Mouse (Mus musculus): Measurements from ENCODE around the gene Gm867.

Gene Gm867

GRCm38 (mm10) chr10:75940520-75940919, at the start of gene Gm867:
TSS of gene Gm867 (minus strand) at chr10:75940672.
- peak in 1 of 2 experiments; percentile 21 for DNase-seq (ENCODE audit: inconsistent age in 2 of 2, low spot score in 1 of 2)

DNA sequence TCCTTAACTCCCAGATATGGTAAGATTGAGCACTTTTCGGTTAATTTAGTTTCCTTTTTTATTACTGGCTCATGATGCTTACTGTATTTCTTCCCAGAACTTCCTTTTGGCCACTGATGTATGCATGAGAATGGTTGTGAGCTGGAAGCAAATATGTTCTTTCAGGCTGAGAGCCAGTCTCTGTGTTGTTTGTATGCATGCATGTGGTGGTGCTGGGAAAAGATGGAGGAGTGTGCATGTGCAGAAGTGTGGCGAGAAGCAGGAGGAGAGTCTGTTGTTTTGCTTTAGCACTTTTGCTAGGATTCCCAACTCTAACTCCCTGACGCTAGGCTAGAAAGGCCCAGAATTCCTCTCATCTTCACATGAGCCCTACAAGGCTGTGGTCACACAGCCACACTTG, 39.0 kb upstream of the Gm867 start:
- no peak for DNase-seq (ENCODE audit: inconsistent age in 2 of 2, low spot score in 1 of 2)

GRCm38 (mm10) chr10:75978835-75979157, 38.3 kb upstream of the Gm867 start:
- no peak for DNase-seq (ENCODE audit: inconsistent age in 2 of 2, low spot score in 1 of 2)

DNA sequence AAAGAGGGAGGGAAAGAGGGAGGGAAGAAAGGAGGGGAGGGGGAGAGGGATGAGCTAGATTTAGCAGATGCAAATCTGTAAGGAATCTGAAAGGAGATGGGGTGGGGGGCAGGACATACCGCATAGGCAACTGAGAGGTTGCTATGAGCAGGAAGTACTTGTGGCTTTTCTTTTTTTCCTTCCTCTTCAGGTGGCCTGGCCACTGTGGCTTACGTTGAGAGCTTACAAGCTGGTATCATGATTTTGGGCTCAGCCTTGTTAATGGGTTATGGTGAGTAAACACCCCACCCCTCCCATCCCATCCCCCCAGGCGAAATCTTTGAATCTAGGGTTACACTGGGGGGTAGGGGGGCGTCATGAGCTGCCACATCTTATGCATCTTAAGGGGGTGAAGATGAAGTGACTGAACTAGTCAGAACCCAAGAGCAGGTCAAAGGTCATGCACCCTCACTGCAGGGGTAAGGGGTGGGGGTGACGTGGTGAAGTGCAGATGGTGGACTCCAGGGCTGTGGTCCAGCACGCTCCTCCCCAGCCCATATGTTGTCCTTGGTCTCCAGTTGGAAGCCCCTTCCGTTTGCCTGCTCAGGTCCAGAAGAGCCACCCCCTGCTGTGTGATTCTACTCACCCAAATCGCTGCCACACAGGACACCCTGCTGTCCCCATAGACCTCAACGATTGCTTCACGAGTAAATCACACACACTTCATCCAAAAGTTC, 37.8 kb upstream of the Gm867 start:
- no peak for DNase-seq (ENCODE audit: inconsistent age in 2 of 2, low spot score in 1 of 2)

GRCm38 (mm10) chr10:75975216-75975615, 34.7 kb upstream of the Gm867 start:
- peak; percentile 16 to 58 for DNase-seq (ENCODE audit: inconsistent age in 2 of 2, low spot score in 1 of 2)

DNA sequence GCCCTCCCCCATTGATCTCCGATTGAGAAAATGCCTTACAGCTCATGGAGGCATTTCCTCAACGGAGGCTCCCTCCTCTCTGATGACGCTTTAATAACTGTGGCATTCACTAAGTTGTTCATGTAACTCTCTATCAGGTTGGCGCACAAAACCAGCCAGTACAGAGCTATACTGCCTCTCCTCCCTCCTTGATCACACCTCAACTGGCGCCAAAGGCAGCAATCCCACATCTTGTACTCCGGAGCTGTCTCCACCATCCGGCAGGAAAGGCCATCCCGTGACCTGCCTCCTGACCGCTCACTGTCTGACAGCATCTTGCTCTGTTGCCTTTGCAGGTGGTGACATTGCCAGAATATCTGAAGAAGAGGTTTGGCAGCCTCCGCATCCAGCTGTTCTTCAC, 33.4 kb upstream of the Gm867 start:
- no peak for DNase-seq (ENCODE audit: inconsistent age in 2 of 2, low spot score in 1 of 2)

GRCm38 (mm10) chr10:75954381-75954811, 13.9 kb upstream of the Gm867 start, which contains the start of gene Gm5134:
TSS of gene Gm5134 (plus strand) at chr10:75954514.
- peak in 1 of 2 experiments; percentile 27 for DNase-seq (ENCODE audit: inconsistent age in 2 of 2, low spot score in 1 of 2)

- DNase-seq (ENCODE audit: inconsistent age in 2 of 2, low spot score in 1 of 2), result peak in 1 of 2 experiments; percentile 90
These were observed 11.1 kb upstream of the Gm867 start for GRCm38 (mm10) chr10:75951424-75952050.

- DNase-seq (ENCODE audit: inconsistent age in 2 of 2, low spot score in 1 of 2), result peak; percentile 51 to 69
These were observed 10.3 kb upstream of the Gm867 start for GRCm38 (mm10) chr10:75950791-75951210.

DNA sequence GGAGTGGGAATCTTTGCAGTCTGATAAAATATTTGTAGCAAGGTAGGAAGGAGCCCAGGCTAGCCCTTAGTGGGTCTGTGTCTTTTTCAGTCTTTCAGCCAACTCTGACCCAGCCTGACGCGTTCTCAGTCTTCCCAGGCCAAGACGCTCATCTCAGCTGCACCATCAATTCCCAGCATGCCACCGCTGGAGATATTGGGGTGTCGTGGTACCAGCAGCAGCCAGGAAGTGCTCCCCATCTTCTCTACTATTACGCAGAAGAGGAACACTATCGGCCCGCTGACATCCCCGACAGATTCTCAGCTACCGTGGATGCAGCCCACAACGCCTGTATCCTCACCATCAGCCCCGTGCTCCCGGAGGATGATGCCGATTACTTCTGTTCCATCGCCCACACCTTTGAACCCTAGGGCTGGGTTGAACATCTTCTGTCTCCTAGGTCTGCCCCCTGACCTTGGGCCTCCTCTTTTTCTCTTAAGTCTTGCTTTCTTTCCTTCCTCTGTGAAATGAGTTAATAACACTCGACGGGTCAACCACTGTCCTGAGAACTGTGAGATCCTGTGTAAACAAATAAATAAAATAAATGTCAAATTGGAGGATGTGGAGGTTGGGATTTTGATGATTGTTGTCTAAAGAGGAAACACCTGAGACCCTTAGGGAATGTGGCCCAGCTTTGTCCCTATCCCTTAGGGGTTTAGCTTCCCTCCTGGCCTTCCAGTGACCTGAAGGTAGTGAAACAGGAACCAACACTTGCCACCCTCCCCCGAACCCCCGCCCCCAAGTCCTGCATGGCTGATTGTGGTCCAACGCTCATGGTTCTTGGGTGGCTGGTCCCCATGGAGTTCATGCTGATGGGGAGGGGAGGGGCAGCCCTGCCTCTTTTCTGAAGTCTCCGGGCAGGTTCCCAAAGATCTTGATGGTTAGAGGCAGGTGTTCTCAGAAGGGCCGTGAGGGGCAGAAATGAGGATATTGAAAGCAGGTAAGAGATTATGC, 8.9 kb upstream of the Gm867 start:
- DNase-seq (ENCODE audit: inconsistent age in 2 of 2, low spot score in 1 of 2), result peak; percentile 21 to 56

- peak in 1 of 2 experiments; percentile 18 for DNase-seq (ENCODE audit: inconsistent age in 2 of 2, low spot score in 1 of 2)
These were observed 7.6 kb upstream of the Gm867 start for GRCm38 (mm10) chr10:75948079-75948478.

DNA sequence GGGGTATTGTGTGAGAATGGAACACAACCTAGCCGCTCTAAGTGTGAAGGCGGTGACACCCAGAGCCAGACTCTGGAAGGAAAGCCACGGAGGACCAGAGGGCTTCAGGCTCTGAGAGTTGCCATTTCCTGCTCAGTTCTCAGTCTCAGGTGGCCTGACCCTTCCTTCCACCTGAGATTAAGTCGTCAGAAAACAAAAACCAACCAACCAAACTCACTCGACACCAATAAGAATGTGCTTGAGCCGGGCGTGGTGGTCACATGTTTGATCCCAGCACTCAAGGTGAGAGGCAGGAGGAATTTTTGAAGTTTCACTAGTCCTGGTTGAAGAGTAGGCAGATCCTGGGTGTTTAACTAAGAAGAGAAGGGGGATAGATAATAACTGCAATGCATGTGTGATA, 5.4 kb upstream of the Gm867 start:
- DNase-seq (ENCODE audit: inconsistent age in 2 of 2, low spot score in 1 of 2), result peak in 1 of 2 experiments; percentile 16

- DNase-seq (ENCODE audit: inconsistent age in 2 of 2, low spot score in 1 of 2), result peak; percentile 15 to 47
These were observed 4.7 kb upstream of the Gm867 start for GRCm38 (mm10) chr10:75945213-75945612.

DNA sequence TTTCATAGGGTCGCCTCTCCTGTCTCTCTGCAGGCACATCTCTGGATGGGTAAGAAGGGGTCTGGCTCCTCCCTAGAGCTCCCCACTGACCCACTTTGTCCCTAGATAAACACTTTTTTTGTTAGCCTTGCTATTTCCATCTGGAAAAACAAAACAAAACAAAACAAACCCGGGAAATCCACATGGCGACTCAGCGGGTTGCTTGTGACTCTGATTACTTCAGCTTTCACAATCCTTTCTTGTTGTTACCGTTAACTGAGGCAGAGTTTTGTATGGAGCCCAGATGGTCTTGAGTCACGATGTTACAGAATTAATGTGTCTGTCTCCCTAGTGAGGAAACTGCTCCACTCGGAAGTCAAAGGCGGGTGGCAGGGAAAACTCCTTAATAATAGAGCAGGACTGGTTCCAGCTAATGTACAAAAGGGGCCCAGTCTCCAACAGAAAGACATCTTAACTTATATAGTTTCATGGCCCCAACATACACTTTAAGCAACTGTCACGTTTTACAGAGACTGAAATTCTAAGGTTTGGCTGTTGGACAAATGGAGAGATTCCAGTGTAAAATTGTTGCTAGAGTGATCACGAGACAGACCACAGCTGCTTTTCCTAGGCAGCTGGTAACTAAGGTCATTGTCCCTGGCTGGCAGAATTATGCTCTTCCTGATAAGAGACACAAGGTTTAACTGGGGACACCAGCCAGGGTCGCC, 3.7 kb upstream of the Gm867 start:
- DNase-seq (ENCODE audit: inconsistent age in 2 of 2, low spot score in 1 of 2), result peak; percentile 49 to 86

DNA sequence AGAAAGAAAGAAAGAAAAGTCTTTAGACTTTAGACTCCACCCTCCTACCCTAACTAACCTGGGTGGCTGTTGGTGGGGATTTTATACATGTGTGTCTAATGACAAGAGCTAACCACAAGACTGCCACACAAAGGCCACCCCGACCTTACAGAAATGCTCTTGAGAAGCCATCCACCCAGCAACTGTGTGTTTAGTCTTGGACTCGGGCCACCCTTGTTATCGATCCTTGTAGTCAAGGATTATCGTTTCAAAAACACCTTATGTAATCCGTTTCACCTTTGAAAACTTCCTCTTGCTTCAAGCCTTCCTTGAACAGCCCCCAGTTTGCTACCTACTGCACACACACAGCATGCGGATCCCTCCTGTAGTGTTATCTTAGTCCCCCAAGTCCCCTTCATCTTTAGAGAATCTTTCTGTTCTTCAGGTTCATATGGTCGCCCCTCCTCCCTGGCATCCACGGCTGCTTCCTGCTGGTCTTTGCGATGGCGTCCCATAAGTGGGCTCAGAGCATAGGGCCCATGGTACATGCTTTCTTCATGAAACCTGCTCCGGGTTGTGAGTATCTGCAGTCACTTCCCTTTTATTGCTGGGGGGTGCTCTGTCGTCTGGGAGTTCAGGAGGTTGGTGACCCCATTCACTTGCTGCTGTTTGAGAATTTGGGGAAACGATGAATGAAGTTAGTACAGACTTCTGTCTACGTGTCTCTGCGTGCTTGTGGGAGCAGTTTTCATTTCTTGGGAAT, 2.4 kb upstream of the Gm867 start, which contains the start of gene Vpreb3:
TSS of gene Vpreb3 (plus strand) at position 322 of the 742 bp plus-strand sequence.
- DNase-seq (ENCODE audit: inconsistent age in 2 of 2, low spot score in 1 of 2), result peak in 1 of 2 experiments; percentile 42

DNA sequence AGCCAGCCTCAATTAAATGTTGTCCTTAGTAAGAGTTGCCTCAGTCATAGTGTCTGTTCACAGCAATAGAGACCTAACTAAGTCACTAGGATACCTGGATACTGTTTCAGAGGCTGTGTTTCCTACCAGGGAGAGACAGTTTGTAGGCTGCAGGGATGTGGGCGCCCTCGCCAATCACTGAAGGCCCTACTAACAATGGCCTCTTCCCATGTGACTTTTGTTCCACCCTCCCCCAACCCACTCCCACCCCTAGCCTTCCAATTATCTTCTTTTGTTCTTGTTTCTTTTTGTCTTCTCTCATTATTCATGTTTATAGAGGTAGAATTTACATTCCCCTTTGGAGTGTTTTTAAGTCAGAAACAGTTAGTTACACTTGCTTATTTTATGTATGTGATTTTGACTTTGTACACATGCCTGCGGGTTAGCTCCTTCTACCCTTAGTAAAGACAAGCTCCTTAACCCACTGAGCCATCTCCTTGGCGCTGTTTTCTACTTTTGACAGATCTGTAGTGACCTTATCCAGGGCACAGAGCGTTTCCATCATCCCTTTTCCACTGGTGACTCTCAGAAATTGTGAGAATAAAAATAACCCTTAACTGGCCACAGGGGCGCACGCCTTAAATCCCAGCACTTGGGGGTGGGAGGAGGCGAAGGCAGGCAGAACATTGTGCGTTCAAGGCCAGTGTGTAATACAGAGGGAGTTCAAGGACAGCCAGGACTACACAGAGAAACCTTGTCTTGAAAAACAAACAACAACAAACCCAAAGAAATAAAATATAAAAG, 761 bp upstream of the Gm867 start:
- peak; percentile 11 to 66 for DNase-seq (ENCODE audit: inconsistent age in 2 of 2, low spot score in 1 of 2)

DNA sequence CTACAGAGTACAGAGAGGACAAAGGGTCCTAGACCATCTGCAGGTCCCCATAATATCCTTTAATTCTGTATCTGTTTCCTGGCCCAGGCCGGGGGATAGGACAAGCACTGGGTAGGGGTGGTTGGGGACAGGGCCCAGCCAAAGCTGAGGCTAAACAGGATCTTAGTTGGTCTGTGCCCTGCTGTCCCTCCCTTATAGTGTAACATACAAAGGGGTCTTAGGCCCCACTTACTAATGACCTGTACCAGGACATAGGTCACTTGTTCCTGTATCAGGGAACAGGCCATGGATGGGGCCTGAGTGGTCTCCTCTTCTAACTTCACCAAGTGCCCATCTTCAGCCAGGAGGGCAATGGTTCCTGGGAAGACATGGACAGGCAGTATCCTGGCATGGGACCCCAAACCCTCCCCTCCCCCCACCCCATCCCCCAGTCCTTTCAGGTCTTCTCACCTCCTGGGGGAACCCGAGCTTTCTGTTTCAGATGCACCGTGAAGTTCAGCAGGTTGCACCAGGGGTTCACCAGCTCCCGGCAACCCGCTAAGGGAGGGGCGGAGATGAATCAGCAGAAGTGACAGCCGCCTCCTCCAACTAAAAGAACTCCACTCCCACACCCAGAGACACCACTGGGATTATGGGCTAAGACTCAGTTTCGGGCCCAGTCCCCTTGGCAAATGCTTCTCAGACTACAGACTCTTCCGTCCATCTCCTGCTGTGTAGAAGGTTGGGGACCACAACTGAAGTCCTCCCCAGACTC, 814 bp downstream of the Gm867 start:
- peak; percentile 52 to 67 for DNase-seq (ENCODE audit: inconsistent age in 2 of 2, low spot score in 1 of 2)
